18 mouse cellular contexts compared by ENCODE assay signal in the genomic region with DNA sequence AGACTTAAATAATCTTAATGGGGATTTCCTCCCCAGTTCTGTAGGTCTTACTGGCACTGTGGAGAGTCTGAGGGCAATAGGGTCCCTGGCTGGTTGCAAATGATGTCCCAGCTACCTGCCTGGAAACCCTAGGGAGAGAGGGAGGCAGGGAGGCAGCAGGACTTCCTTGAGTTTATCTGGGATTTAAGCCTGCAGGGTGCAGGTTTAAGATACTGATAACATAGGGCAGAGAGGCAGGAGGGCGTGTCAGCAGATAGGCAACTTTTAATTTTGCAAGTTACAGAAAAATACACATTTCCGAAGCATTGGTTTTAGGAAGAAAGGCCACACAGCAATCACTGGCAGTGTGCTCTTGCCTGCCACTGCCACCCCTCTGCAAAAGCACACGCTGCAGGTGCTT.
DNase-seq lines count a peak whose midpoint lies in the region; ATAC-seq and TF ChIP-seq lines count a peak whose summit lies in the region.
"Had no signal": no experiment of that assay in that cellular context is flagged by ENCODE, and none has a peak within 500 bp of the region (broad histone marks: within the 10 kb centered on the region; RNA-seq: fewer than 3 reads in every experiment).

No protein-coding gene starts in this region.

- peak overlapping the region; percentile 97; the same call in 1 of the 2 replicates for H3K27ac ChIP-seq in ES-Bruce4 (ENCODE audit: insufficient read depth, low read length)
- no peak overlapping the region for H3K27ac ChIP-seq in embryonic facial prominence, embryonic 10.5 days (replicated peaks)
- H3K27ac ChIP-seq in limb, embryonic 14.5 days (replicated peaks; ENCODE audit: low read depth, low read length): 0 out of 2 replicates have a peak overlapping the region, but pooled peaks have one; percentile 38
- H3K27ac ChIP-seq in stomach, embryonic 15.5 days: peak overlapping the region; percentile 82
- H3K27ac ChIP-seq in left cerebral cortex, adult 2 months: no peak overlapping the region
- H3K27ac ChIP-seq: forebrain, embryonic 13.5 days; gastrocnemius, adult 2 months; heart, embryonic 10.5 days; hindbrain, embryonic 15.5 days had no signal

- no peak for TF ChIP-seq EP300 in ES-Bruce4 (IDR thresholded peaks at IDR 0.05; ENCODE audit: insufficient read depth, low read depth, low read length)

- H3K36me3 ChIP-seq in ES-Bruce4 (ENCODE audit: control insufficient read depth, insufficient read depth, low read length, poor library complexity, severe bottlenecking): peaks cover 3% of the 10 kb centered on the region
- H3K36me3 ChIP-seq in embryonic facial prominence, embryonic 10.5 days (replicated peaks): no peaks in the 10 kb centered on the region
- no peaks in the 10 kb centered on the region for H3K36me3 ChIP-seq in limb, embryonic 14.5 days (ENCODE audit: control insufficient read depth, insufficient read depth, low read length)
- no peaks in the 10 kb centered on the region for H3K36me3 ChIP-seq in stomach, embryonic 15.5 days
- H3K36me3 ChIP-seq: heart, embryonic 10.5 days; hindbrain, embryonic 15.5 days had no signal

- no peak for TF ChIP-seq POLR2A in ES-Bruce4 (IDR thresholded peaks at IDR 0.05; ENCODE audit: insufficient read depth, low read length)
- TF ChIP-seq POLR2A in limb, embryonic 14.5 days (IDR thresholded peaks at IDR 0.05; ENCODE audit: borderline replicate concordance, extremely low read depth, insufficient read depth, insufficient read length): no peak

- peaks cover 15% of the 10 kb centered on the region for H3K4me1 ChIP-seq in ES-Bruce4 (ENCODE audit: control insufficient read depth, insufficient read depth, low read length)
- peaks cover 19% of the 10 kb centered on the region for H3K4me1 ChIP-seq in embryonic facial prominence, embryonic 10.5 days
- peaks cover 7% of the 10 kb centered on the region; the same call in 1 of the 2 replicates for H3K4me1 ChIP-seq in limb, embryonic 14.5 days (ENCODE audit: control insufficient read depth, insufficient read depth, low read length)
- H3K4me1 ChIP-seq in stomach, embryonic 15.5 days: peaks cover 2% of the 10 kb centered on the region; the same call in 1 of the 2 replicates

- WGBS in embryonic facial prominence, embryonic 10.5 days: 81% methylated on average over 3 of the region's 3 CpGs
- 72% methylated on average over 3 of the region's 3 CpGs for WGBS in limb, embryonic 14.5 days
- WGBS in stomach, embryonic 15.5 days: 63% methylated on average over 3 of the region's 3 CpGs

- peak overlapping the region; percentile 17; the same call in 1 of the 2 replicates for H3K4me3 ChIP-seq in ES-Bruce4 (ENCODE audit: low read depth, low read length)
- peak overlapping the region; percentile 46 for H3K4me3 ChIP-seq in embryonic facial prominence, embryonic 10.5 days
- H3K4me3 ChIP-seq in limb, embryonic 14.5 days (replicated peaks; ENCODE audit: low read length): peak overlapping the region; percentile 21; the same call in 1 of the 2 replicates
- H3K4me3 ChIP-seq in stomach, embryonic 15.5 days (replicated peaks): peak overlapping the region; percentile 37; the same call in 1 of the 2 replicates
- H3K4me3 ChIP-seq in left cerebral cortex, adult 2 months: no peak overlapping the region
- H3K4me3 ChIP-seq: forebrain, embryonic 13.5 days; gastrocnemius, adult 2 months; heart, embryonic 10.5 days; hindbrain, embryonic 15.5 days had no signal

- peak overlapping the region; percentile 42; the same call in 1 of the 2 replicates for H3K9ac ChIP-seq in ES-Bruce4 (ENCODE audit: low read depth, poor library complexity, severe bottlenecking)
- H3K9ac ChIP-seq in limb, embryonic 14.5 days (ENCODE audit: low read depth, low read length, severe bottlenecking): peak overlapping the region; percentile 31; the same call in 1 of the 2 replicates
- H3K9ac ChIP-seq in stomach, embryonic 15.5 days: no peak overlapping the region
- H3K9ac ChIP-seq: forebrain, embryonic 13.5 days; hindbrain, embryonic 15.5 days had no signal

- intact Hi-C loops in left cerebral cortex, adult 2 months (cut with DNase I): no loop called here

- TF ChIP-seq CTCF in ES-Bruce4 (IDR thresholded peaks at IDR 0.05; ENCODE audit: low read depth, low read length): no peak
- TF ChIP-seq CTCF in left cerebral cortex, adult 2 months (IDR thresholded peaks at IDR 0.05): no peak

- peak overlapping the region; percentile 31; the same call in 1 of the 2 replicates for H3K4me2 ChIP-seq in limb, embryonic 14.5 days (replicated peaks; ENCODE audit: low read depth, low read length, severe bottlenecking)
- peak overlapping the region; percentile 43 for H3K4me2 ChIP-seq in stomach, embryonic 15.5 days
- H3K4me2 ChIP-seq: forebrain, embryonic 13.5 days; hindbrain, embryonic 15.5 days; midbrain, embryonic 11.5 days had no signal

- ATAC-seq in limb, embryonic 14.5 days (ENCODE audit: low FRiP score, low read depth): no peak
- no peak for ATAC-seq in stomach, embryonic 15.5 days (ENCODE audit: insufficient read depth, low FRiP score, low read depth)
- ATAC-seq: forebrain, embryonic 13.5 days had no signal

- no peaks in the 10 kb centered on the region for H3K27me3 ChIP-seq in ES-Bruce4 (ENCODE audit: control insufficient read depth, insufficient read depth, low read length, poor library complexity, severe bottlenecking)
- H3K27me3 ChIP-seq in embryonic facial prominence, embryonic 10.5 days (replicated peaks; ENCODE audit: low read depth, poor library complexity, severe bottlenecking): peaks cover 12% of the 10 kb centered on the region
- H3K27me3 ChIP-seq in limb, embryonic 14.5 days (ENCODE audit: control insufficient read depth, insufficient read depth, low read length): no peaks in the 10 kb centered on the region
- no peaks in the 10 kb centered on the region for H3K27me3 ChIP-seq in stomach, embryonic 15.5 days (replicated peaks)

- H3K9me3 ChIP-seq in ES-Bruce4 (replicated peaks; ENCODE audit: control insufficient read depth, insufficient read depth, low read length, poor library complexity, severe bottlenecking): no peaks in the 10 kb centered on the region
- H3K9me3 ChIP-seq in embryonic facial prominence, embryonic 10.5 days: no peaks in the 10 kb centered on the region
- H3K9me3 ChIP-seq in limb, embryonic 14.5 days (ENCODE audit: control insufficient read depth, low read length): no peaks in the 10 kb centered on the region
- no peaks in the 10 kb centered on the region for H3K9me3 ChIP-seq in stomach, embryonic 15.5 days
- H3K9me3 ChIP-seq: forebrain, embryonic 13.5 days; heart, embryonic 10.5 days; hindbrain, embryonic 15.5 days had no signal

- no peak for DNase-seq in embryonic facial prominence, embryonic 10.5 days (ENCODE audit: low spot score)
- DNase-seq in limb, embryonic 14.5 days (ENCODE audit: low spot score): no peak
- no peak for DNase-seq in left cerebral cortex, adult 2 months (ENCODE audit: extremely low spot score in 1 of 2, low spot score in 2 of 2)
- DNase-seq in layer of hippocampus, adult 9-10 months (ENCODE audit: low spot score): no peak
- DNase-seq in gastrocnemius, postnatal 10 days: no peak
- DNase-seq: cerebellum, adult 11 months; cerebellum, adult 9-11 months; gastrocnemius, adult 2 months; kidney, adult 8-10 months; kidney, postnatal 10 days; lung, postnatal 4 days; thymus, postnatal 25 days had no signal

Comparison
In these comparisons a context has a peak if more than half of its experiments do, and no peak if none do; other contexts are left out.
1. H3K27ac ChIP-seq: peak in ES-Bruce4 (single experiment), limb, embryonic 14.5 days (single experiment) and stomach, embryonic 15.5 days (single experiment); none in embryonic facial prominence, embryonic 10.5 days (single experiment) and left cerebral cortex, adult 2 months (single experiment).